Mouse (Mus musculus) left cerebral cortex, adult 18-20 months (tissue): ENCODE data around the gene Gata3. TPM values are rescaled to one million over a fixed set of nuclear protein-coding genes. Genes with fewer than 3 reads are reported as not detected.

Source experiments
- DNase-seq, 2 experiments: peaks; one replicate each; pipeline ENCODE4 v3.0.0; 2021 to 2022; ENCODE audit warnings: low spot score in 2 of 2, mixed read lengths in 1 of 2
- total RNA-seq, 2 experiments: library from RNA; stranded (reverse); gene quantifications; 2 replicates each; pipeline ENCODE4 v1.2.3; 2021

Gene Gata3
- total RNA-seq, 2 experiments from 2014 or later, result not detected

DNA sequence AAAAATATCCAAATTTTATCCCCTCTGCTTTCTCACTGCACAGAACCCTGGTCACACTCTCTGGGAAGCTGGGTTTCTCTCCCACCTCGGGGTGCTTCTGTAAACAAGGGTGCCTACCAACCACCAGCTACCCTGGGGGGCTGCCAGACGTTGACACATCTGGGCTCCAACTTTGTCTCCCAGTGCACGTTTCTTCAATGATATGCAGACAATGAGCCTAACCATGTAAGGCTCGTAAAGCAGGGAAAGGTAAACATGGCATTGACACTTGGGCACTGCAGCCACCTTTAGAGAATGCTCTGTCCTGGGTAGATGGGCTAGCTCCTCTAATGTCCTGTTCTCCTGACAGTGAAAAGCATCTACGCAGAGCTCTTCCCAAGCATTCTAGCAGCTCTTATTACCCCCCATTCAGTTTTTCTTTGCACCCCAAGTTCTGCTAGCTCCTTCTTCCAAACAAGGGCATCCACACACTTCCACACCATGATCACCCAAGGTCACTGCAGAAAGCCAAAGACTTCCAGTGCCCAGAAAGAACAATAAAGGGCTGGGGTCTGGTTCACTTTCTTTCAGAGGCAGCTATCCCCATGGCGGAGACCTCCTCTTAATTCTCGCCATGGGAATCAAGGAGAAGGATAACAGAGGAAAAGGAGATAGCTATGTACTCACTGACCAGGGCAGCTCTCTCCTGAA is 2.8 kb downstream of the Gata3 start:
- DNase-seq, result no peak

DNA sequence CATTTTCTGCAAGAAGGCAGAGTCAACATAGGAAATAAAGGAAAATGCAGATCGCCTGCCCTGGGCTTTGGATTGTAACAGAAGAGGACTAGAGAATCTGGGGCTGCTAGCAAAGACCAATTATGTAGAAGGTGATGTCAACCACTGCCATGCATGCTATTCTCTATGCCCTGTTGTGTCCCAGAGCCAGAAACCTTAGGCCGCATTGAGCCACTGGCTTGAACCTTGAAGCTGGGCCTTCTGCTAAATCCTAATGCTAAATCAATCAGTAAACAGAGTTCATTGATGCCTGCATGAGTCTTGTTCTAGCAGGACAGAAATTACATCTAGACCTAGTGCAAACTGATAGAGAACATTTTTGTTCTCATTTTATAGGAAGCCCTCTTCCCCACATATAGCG is 3.8 kb downstream of the Gata3 start:
- DNase-seq, result no peak

DNA sequence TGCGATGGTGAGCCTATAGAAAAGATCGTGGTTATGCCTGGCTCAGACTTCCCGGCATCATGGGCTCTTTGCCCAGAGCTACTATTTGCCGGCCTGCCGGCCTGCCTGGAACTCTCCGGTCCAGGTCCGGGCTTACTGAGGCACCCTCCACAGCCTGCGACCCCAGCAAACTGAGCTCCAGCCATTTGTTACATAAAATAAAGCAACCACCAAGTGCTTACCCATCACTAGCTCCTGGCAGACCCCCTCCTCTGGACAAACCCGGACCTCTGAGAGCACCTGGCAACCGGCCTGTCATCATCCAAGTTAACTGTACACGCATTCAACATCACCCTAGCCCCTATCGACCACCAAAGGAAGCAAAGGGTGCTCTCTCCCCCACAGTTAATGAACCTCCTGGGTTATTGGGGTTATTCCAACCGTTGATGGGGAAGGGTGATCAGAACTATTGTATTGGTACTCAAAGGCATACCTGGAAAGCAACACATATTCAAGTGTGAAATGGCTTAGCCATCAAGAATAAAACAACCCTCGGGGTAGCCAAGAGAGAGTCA is 4.5 kb downstream of the Gata3 start:
- no peak for DNase-seq

DNA sequence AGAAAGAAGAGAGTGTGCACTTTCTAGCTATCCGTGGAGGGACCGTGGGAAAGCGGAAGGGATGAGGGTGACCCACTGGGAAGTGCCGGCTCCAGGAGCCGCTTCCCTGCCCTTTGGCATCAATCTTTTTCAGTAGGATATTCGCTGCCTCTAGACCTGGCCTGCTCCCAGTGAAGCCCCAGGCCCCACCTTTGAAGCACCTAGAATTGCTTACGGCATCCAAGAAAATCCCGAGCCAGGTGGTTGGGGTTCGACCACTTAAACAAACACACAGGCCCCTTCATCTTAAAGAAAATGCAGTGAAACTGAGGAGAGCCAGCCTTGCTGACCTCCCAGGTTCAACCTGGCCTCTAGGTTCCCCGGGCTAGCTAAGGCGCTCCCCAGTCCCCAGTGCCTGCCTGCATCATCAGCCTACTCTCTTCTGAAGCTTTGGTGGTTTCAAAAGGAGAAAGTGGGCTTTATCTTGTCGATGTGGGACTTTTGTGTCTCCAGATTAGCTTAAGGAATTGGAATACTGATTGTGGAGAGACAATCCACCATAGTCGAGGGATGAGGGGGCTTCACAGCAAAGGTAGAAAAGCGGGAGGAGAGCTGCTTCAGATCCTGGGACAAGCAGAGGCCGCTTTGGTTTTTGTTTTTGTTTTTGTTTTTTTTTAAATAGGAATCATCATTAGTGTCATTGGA is 5.2 kb downstream of the Gata3 start:
- no peak for DNase-seq

- DNase-seq, result no peak
These were observed 5.9 kb downstream of the Gata3 start for GRCm38 (mm10) chr2:9883803-9884532.

GRCm38 (mm10) chr2:9882926-9883802 is 6.7 kb downstream of the Gata3 start:
- DNase-seq, result no peak

GRCm38 (mm10) chr2:9882371-9882925 is 7.4 kb downstream of the Gata3 start:
- no peak for DNase-seq

DNA sequence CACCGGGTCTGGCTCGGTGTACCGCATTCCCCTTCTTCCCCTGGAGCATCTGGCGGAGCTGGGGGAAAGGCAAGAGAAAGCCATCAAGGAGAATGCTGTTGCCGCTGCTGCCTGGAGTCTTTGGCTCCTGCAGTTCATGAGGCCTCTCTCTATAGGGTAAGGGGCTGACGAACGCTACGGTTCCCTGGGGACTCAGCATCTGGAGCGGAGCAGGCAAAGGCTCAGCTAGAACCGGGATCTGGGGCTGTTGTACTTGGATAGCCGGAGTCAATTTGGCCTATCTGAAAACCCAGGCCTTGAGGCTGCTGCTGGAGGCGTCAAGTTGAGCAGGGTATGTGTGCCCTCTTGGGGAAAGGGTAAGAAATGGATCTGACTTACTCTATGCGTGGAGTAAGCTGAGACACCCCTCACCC is 8.2 kb downstream of the Gata3 start:
- DNase-seq, result no peak

DNA sequence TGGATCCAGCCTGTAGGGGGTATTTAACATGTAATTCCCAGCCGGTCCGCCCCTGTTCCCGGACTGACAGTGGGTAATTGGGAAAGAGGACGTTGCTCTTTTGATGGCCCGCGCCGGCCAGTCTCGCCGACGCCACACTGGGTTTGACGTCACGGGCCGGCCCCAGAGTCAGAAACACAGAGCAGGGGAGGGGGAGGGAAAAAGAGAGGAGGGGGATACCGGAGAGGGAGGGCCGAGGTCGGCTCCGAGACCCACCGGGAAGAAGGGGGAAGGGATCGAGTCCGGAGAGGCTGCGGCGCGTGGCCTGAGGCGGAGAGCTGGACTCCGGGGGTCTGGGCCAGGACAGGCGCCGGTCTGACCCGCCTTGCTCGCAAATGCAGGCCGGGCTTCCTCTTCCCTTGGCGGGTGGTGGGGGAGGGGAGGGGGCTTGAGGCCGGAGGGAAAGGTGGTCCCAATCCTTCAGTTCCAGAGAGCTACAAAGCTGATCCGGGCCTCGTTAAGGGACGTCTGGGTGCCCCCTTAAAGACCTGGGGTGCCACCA is 8.7 kb downstream of the Gata3 start, which contains the start of gene 4930412O13Rik:
4930412O13Rik (plus strand) TSS at position 202 of the 541 bp plus-strand sequence.
- no peak for DNase-seq

DNA sequence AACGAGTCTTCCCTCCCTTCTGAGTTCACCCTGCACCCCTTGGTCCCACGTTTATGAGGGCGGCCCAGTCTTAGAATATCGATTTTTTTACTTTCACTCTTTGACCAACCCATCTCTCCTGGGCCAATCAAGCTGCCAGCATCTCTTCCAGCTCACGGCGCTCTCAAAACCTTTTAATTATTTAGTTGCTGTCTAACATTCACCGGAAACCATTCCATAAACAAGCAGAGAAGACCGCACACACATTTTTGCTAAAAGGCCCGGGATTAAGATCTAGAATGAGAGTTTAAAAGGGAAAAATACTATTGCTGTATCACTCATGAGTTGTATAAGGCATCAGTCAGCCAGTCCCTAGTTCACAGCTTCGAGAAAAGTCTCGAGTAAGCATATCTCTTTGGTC is 9.6 kb downstream of the Gata3 start:
- no peak for DNase-seq

- peak in 1 of 2 experiments; percentile 20 for DNase-seq
These were observed 10.3 kb downstream of the Gata3 start for GRCm38 (mm10) chr2:9879493-9879892.

GRCm38 (mm10) chr2:9879092-9879491 is 10.7 kb downstream of the Gata3 start:
- no peak for DNase-seq

- DNase-seq, result no peak
These were observed 11.2 kb downstream of the Gata3 start for GRCm38 (mm10) chr2:9878564-9879081.

GRCm38 (mm10) chr2:9877966-9878563 is 11.8 kb downstream of the Gata3 start:
- DNase-seq, result no peak

GRCm38 (mm10) chr2:9877326-9877690 is 12.5 kb downstream of the Gata3 start:
- DNase-seq, result no peak

- DNase-seq, result no peak
These were observed 13.1 kb downstream of the Gata3 start for GRCm38 (mm10) chr2:9876621-9877325.

- DNase-seq, result no peak
These were observed 14.0 kb downstream of the Gata3 start for GRCm38 (mm10) chr2:9875676-9876357.

DNA sequence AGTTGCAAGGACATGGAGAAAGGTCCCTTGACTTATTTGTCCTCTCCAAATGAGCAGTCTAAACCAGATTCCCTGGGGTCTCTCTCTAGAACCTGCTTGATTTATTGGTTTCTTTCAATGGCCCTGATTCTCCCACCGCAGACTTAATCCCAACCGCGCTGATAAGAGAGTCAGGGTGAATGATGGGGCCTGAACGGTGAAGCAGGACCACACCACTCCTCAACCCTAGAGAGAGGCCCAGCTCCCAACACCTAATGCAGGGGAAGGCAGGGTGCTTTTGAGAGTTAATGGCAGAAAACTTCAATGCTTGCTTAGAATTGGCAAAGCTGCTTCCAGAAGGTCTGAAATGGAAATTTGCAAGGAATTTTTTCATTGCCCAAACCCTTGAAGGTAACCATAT is 14.6 kb downstream of the Gata3 start:
- DNase-seq, result no peak
